Mouse (Mus musculus): ENCODE data around the gene Chp1. TPM values are rescaled to one million over a fixed set of nuclear protein-coding genes. Genes with fewer than 3 reads are reported as not detected.

Chp1 gene
- total and polyA plus RNA-seq, 2 experiments from 2014 or later, result 58.9 to 69.8 TPM

- H3K4me2 ChIP-seq (ENCODE audit: low read depth), result no peak overlapping the region
- no peak for ATAC-seq
- H3K27ac ChIP-seq (ENCODE audit: low read depth, low read length), result no peak overlapping the region
- H3K9me3 ChIP-seq (ENCODE audit: low read length), result no peaks in the 10 kb centered on the region
- H3K4me3 ChIP-seq (ENCODE audit: low read depth, low read length), result no peak overlapping the region
- WGBS, result 86% methylated on average over 4 of the region's 4 CpGs
- TF ChIP-seq CTCF (IDR thresholded peaks at IDR 0.05; ENCODE audit: low read depth), result no peak
- no peak for DNase-seq
- H3K9ac ChIP-seq, result no peak overlapping the region
- H3K27me3 ChIP-seq (ENCODE audit: insufficient read depth, low read length), result no peaks in the 10 kb centered on the region
- H3K4me1 ChIP-seq (ENCODE audit: insufficient read depth), result no peaks in the 10 kb centered on the region
- H3K36me3 ChIP-seq (ENCODE audit: insufficient read depth), result peaks cover 28% of the 10 kb centered on the region
Observed at GRCm38 (mm10) chr2:119565284-119565683, 17.8 kb downstream of the Chp1 start.

DNA sequence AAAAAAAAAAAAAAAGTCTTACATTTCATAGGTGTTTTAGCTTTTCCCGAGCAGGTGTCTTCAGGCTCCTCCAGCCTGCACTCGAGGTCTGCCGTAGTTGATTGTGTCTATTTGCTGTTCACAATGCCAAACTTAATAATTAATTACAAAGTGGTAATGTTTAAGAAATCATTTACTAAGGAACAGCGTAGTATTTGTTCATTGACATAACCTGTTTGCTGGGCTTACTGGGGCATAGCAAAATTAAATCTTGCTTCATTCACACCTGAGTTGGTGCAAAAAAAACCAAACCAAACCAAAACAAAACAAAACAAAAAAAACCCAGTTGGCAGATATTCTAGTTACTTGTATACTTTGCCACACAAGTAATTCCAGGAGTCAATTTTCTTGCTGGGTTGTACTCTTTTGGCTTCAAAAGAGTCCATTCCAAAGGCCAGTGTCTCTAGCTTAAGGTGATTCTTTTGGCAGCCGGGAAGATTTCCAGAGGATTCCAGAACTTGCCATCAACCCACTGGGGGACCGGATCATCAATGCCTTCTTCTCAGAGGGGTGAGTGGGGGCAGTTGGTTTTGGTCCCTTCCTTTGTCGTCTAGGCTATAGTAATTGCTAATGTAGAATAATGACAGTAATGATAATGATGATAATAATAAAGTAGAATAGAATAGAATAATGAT lies 18.8 kb downstream of the Chp1 start:
- H3K4me3 ChIP-seq (ENCODE audit: low read depth, low read length), result no peak overlapping the region
- H3K4me1 ChIP-seq (ENCODE audit: insufficient read depth), result no peaks in the 10 kb centered on the region
- no peak overlapping the region for H3K27ac ChIP-seq (ENCODE audit: low read depth, low read length)
- no peak for TF ChIP-seq CTCF (IDR thresholded peaks at IDR 0.05; ENCODE audit: low read depth)
- H3K27me3 ChIP-seq (ENCODE audit: insufficient read depth, low read length), result no peaks in the 10 kb centered on the region
- no peak for DNase-seq
- no peak overlapping the region for H3K9ac ChIP-seq
- H3K36me3 ChIP-seq (ENCODE audit: insufficient read depth), result peaks cover 28% of the 10 kb centered on the region
- WGBS, result 84% methylated on average over 7 of the region's 7 CpGs
- no peak overlapping the region for H3K4me2 ChIP-seq (ENCODE audit: low read depth)
- ATAC-seq, result no peak
- H3K9me3 ChIP-seq (ENCODE audit: low read length), result no peaks in the 10 kb centered on the region

DNA sequence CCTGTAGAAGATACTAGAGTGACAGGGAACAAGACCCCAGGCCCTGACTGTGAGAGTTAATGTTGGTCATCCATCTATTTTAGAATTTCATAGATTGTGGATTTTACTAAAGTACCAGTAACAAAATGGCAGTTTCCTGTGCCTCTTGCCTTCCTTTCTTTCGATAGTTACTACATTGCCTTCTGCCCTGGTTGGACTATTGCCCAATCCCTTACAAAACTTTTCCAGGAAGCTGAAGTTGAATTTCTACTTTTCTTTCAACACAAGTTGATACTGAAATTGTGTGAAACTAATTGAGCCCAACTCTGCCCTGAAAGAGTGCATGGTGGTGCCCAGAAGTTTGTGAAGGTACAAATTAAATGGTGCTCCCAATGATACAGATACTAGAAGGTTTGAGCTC lies 25.0 kb downstream of the Chp1 start:
- TF ChIP-seq CTCF (IDR thresholded peaks at IDR 0.05; ENCODE audit: low read depth), result no peak
- WGBS, result 94% methylated on average over 1 of the region's 1 CpGs
- no peaks in the 10 kb centered on the region for H3K27me3 ChIP-seq (ENCODE audit: insufficient read depth, low read length)
- no peak overlapping the region for H3K4me3 ChIP-seq (ENCODE audit: low read depth, low read length)
- H3K4me2 ChIP-seq (ENCODE audit: low read depth), result no peak overlapping the region
- no peak overlapping the region for H3K9ac ChIP-seq
- no peak overlapping the region for H3K27ac ChIP-seq (ENCODE audit: low read depth, low read length)
- no peaks in the 10 kb centered on the region for H3K9me3 ChIP-seq (ENCODE audit: low read length)
- peaks cover 25% of the 10 kb centered on the region for H3K36me3 ChIP-seq (ENCODE audit: insufficient read depth)
- no peaks in the 10 kb centered on the region for H3K4me1 ChIP-seq (ENCODE audit: insufficient read depth)
- ATAC-seq, result no peak
- DNase-seq, result no peak

DNA sequence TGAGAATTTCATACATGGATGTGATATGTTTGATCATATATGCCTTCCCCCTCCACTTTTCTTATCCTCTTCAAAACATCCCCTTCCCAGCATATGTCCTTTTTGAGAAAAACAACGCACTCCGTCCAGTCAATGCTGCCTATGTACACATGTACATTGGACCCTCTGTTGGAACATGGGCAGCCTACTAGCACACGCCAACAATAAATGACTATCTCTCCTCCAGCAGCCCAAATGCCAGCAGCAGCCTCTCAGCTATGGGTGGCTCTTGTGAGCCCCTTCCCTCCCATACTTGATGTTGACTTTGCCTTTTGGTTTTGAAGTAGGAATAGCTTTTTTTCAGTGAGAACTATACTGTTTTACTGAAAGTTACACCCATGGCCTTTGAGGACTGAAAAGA lies 34.1 kb downstream of the Chp1 start:
- Histone ChIP-seq H3K9me3 (ENCODE audit: low read length) (no peaks in the 10 kb centered on the region), H3K27me3 (ENCODE audit: insufficient read depth, low read length) (no peaks in the 10 kb centered on the region), H3K4me1 (ENCODE audit: insufficient read depth) (no peaks in the 10 kb centered on the region), H3K9ac (no peak overlapping the region), H3K4me2 (ENCODE audit: low read depth) (no peak overlapping the region), H3K36me3 (ENCODE audit: insufficient read depth) (peaks cover 15% of the 10 kb centered on the region), H3K27ac (ENCODE audit: low read depth, low read length) (no peak overlapping the region), H3K4me3 (ENCODE audit: low read depth, low read length) (no peak overlapping the region)
- DNase-seq, result no peak
- no peak for ATAC-seq
- TF ChIP-seq CTCF (IDR thresholded peaks at IDR 0.05; ENCODE audit: low read depth), result no peak
- 93% methylated on average over 3 of the region's 3 CpGs for WGBS

DNA sequence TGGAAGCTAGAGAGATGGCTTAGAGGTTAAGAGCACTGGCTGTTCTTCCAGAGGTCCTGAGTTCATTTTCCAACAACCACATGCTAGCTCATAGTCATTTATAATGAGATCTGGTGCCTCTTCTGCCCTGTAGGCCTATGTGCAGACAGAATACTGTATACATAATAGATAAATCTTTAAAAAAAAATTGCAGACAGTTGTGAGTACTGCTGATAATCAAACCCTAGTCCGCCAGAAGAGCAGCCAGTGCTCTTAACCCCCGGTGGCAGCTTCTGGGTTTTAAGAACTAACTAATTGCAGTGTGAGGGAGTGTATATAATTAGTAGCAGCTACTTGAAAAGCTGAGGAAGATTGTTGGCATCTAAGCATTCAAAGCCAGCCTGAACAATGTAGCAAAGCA lies 35.9 kb downstream of the Chp1 start:
- no peaks in the 10 kb centered on the region for H3K27me3 ChIP-seq (ENCODE audit: insufficient read depth, low read length)
- no peak overlapping the region for H3K27ac ChIP-seq (ENCODE audit: low read depth, low read length)

DNA sequence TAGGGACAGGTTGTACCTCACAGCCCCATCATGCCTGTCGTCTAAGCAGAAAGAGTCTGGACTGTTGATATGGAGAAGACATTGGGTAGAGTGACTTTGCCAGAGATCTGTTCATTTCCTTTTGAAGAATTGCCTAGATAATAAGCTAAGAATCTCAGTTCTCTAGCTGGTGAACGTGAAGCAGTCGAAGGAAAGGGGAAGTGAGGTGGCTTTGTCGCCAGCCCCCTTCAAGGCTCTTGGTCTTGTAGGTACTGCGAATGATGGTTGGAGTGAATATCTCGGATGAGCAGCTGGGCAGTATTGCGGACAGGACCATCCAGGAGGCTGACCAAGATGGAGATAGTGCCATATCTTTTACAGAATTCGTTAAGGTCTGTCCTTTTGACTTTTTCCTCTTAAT lies 36.8 kb downstream of the Chp1 start:
- ATAC-seq (no peak), DNase-seq (no peak)
- Histone ChIP-seq H3K36me3 (ENCODE audit: insufficient read depth) (peaks cover 15% of the 10 kb centered on the region), H3K4me2 (ENCODE audit: low read depth) (no peak overlapping the region), H3K27me3 (ENCODE audit: insufficient read depth, low read length) (no peaks in the 10 kb centered on the region), H3K9ac (no peak overlapping the region), H3K4me3 (ENCODE audit: low read depth, low read length) (no peak overlapping the region), H3K27ac (ENCODE audit: low read depth, low read length) (no peak overlapping the region), H3K9me3 (ENCODE audit: low read length) (no peaks in the 10 kb centered on the region), H3K4me1 (ENCODE audit: insufficient read depth) (no peaks in the 10 kb centered on the region)
- WGBS, result 91% methylated on average over 8 of the region's 8 CpGs
- TF ChIP-seq CTCF (IDR thresholded peaks at IDR 0.05; ENCODE audit: low read depth), result no peak

More for the DNA sequence above, 35.9 kb downstream of the Chp1 start:
- Histone ChIP-seq H3K36me3 (ENCODE audit: insufficient read depth) (peaks cover 15% of the 10 kb centered on the region), H3K4me2 (ENCODE audit: low read depth) (no peak overlapping the region), H3K4me1 (ENCODE audit: insufficient read depth) (no peaks in the 10 kb centered on the region), H3K4me3 (ENCODE audit: low read depth, low read length) (no peak overlapping the region), H3K9ac (no peak overlapping the region), H3K9me3 (ENCODE audit: low read length) (no peaks in the 10 kb centered on the region)
- TF ChIP-seq CTCF (IDR thresholded peaks at IDR 0.05; ENCODE audit: low read depth), result no peak
- ATAC-seq (no peak), DNase-seq (no peak)
- WGBS, result 33% methylated on average over 2 of the region's 2 CpGs

DNA sequence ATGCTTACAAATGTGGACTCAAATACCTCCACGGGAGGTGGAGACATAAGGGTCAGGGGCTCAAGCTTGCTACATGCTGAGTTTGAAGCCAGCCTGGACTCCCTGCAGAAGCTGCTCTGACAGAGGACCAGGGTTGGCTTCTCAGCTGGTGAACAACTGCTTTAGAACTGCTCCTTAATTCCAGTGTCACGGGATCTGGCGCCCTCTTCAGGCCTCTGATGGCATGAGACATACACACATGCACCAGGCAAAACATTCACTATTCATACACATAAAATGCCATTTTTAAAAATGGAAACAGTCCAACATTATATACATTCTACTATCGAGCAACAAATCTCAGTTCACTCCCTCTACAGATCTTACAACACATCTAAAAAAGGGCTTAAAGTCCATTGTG lies 39.9 kb downstream of the Chp1 start:
- peak; percentile 64 for TF ChIP-seq CTCF (IDR thresholded peaks at IDR 0.05; ENCODE audit: low read depth)
- Histone ChIP-seq H3K27ac (ENCODE audit: low read depth, low read length) (no peak overlapping the region), H3K4me2 (ENCODE audit: low read depth) (no peak overlapping the region), H3K4me1 (ENCODE audit: insufficient read depth) (no peaks in the 10 kb centered on the region), H3K4me3 (ENCODE audit: low read depth, low read length) (no peak overlapping the region), H3K9ac (no peak overlapping the region), H3K9me3 (ENCODE audit: low read length) (no peaks in the 10 kb centered on the region), H3K36me3 (ENCODE audit: insufficient read depth) (peaks cover 6% of the 10 kb centered on the region; the same call in 1 of the 2 replicates), H3K27me3 (ENCODE audit: insufficient read depth, low read length) (no peaks in the 10 kb centered on the region)
- DNase-seq (peak; percentile 53), ATAC-seq (no peak)
- WGBS, result 13% methylated on average over 4 of the region's 4 CpGs
